Mouse (Mus musculus): ENCODE measurements at regions not wholly inside any gene's neighbourhood (a gene's known extent, or its start where the extent isn't known, plus 50 kb on each side); places are given as distances from the start of the nearest gene placed in this dataset.
"Not testable (repeated sequence)": the region's sequence is repeated elsewhere in the genome, so short reads cannot be mapped to it uniquely, and the experiment has no call there.

DNA sequence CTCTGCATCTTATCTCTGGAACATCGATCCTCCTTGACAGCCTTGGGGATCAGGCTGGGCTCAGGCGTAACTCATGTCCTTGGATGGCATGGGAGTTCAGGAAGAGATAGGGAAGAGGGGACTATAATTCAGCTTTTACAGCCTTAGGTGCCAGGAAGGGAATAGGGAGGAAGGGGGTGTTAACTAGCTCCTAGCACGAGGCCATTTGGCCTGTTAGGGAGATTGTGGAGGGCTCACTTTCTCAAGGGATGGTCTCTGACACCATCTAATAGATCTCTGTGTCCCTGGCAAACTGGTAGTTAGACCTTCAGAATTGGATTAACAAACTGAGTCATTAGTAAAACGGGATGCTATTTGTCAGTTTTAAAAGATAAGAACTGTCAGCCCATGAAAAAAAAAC, 292.1 kb upstream of the Pkdcc start:
- DNase-seq, result not testable (repeated sequence)

GRCm38 (mm10) chr17:82925751-82926150, 289.3 kb upstream of the Pkdcc start:
- DNase-seq, result no peak

DNA sequence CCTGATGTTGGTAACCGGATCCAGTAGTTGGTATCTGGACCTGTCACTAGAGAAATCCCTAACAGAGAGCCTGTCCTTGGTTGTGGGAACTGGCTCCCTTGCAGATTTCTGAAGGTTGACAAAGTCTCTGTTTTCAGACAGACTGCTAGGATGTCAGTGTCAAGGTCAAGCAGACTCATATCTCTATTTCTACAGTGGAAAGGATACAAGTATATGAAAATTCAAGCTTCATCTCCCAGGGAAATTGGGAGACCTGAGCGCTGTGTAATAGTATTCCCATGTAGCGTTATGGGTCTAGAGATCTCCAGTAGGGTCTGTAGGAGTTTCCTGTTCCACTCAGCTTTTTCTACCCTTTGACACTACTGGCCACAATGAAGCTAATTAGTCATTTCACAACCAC, 287.4 kb upstream of the Pkdcc start:
- DNase-seq, result no peak

- no peak for DNase-seq
These were observed 285.6 kb upstream of the Pkdcc start for GRCm38 (mm10) chr17:82929511-82929910.

DNA sequence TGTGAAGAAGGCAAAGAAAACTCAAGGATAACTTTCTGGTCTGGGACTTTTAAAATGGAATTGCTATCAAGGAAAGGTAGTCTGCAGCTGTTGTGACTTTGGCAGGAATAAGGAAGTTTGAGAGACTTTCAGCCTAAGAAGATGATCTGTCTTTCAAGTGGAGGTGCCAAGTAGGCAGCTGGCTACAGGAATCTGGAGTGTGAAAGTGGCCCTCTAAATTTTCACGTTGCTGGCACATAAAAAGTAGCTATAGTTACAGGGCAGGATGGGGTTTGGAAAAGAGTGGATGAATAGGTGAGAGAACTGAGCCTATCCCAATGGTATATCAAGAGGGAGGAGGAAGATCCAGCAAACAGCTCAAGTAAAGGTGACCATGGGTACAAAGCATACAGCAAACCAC, 284.4 kb upstream of the Pkdcc start:
- DNase-seq, result no peak

DNA sequence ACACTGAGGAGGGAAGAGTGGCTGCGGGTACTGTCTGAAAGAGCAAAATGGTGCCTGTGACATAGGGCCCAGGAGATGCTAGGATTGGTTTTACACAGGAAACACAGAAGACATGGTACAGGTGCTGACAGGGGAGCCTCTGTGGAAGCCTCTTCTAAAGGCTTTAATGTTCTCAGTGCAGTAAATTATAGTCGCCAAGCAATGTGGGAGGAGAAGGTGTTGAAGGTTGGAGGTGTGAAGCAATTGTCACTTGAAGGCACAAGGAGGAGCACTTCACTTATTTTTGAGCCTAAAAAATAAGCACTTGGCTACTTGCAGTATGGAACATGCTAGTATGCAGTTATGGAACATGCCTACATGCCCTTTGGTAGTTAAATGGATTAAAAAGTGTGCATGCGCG, 283.6 kb upstream of the Pkdcc start:
- DNase-seq, result no peak

GRCm38 (mm10) chr17:82936836-82937235, 278.3 kb upstream of the Pkdcc start:
- no peak for DNase-seq

DNA sequence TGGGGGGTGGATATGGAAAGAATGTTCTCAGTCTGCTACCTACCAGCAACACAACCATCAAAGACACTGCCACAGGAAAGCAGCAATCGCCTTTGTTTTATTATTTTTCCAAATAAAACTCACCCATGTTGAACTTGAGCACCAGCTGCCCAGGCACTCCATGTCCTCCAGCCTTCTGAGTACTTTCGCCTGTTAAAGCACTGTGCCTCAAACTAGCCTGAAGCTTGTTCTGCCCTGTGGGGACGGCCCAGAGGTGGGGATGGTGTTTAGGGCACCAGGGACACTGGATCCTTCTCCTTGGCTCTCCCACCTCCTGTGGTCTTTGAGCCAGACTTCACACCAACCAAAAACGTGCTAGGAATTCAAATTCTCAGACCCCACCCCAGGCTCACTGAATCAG, 269.0 kb upstream of the Pkdcc start:
- no peak for DNase-seq

- DNase-seq, result no peak
These were observed 265.3 kb upstream of the Pkdcc start for GRCm38 (mm10) chr17:82949794-82950193.

GRCm38 (mm10) chr17:82950268-82950667, 264.8 kb upstream of the Pkdcc start:
- no peak for DNase-seq

- peak; percentile 23 for DNase-seq
These were observed 257.7 kb upstream of the Pkdcc start for GRCm38 (mm10) chr17:82957409-82957808.

- no peak for DNase-seq
These were observed 251.7 kb upstream of the Pkdcc start for GRCm38 (mm10) chr17:82963374-82963773.

- DNase-seq, result no peak
These were observed 215.4 kb upstream of the Pkdcc start for GRCm38 (mm10) chr17:82999710-83000109.

DNA sequence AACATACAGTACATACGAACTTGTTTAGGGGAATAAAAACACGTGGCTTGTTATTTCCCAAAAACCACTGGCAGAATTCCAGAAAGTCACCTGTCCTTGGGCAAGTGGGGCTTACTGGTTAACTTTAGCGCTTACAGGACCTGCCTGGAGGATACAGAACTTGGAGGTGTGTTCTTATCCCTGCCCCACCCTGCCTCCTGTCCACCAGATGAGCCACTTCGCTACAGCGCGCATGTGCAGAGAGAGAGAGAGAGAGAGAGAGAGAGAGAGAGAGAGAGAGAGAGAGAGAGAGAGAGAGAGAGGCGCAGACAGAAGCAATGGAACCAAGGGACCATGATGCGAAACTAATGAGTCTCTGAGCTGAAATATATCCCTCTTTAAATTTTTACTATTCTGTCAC, 214.7 kb upstream of the Pkdcc start:
- no peak for DNase-seq

DNA sequence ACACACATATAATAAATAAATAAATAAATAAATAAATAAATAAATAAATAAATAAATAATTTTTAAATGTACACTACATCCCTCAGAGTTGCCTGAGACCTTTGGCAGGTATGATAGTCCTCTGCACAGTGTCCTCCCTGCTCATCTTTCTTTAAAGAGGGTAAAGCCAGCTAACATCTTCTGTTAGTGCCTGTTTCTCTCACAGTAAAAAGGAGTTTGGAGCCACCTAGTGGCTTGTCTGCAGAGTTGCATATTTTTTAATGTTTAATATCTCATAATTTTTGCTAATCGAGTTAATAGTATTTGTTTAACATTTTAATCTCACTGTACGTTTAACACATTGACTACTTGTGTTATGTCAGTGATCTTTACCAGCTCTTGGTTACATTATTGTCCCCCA, 213.5 kb upstream of the Pkdcc start:
- DNase-seq, result no peak

- peak; percentile 18 for DNase-seq
These were observed 204.2 kb upstream of the Pkdcc start for GRCm38 (mm10) chr17:83010845-83011244.

DNA sequence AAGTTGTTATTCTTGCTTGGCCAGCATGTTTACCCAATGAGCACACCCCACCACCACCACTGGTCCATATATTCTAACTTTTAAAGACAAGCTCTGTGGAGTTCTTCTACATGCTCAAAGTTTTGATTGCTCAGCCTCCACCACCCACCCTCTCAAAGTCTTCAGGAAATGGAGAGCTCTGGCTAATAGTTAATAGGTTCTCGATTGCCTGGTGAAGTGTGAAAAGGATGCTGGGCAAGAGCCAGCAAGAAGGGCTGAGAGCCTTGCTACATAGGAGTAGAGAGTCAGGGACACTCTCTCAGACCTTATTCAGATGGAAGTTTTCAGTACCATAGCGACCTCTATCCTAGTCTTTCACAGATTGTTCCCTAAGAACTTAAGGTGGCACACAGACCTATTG, 199.4 kb upstream of the Pkdcc start:
- DNase-seq, result peak; percentile 39

DNA sequence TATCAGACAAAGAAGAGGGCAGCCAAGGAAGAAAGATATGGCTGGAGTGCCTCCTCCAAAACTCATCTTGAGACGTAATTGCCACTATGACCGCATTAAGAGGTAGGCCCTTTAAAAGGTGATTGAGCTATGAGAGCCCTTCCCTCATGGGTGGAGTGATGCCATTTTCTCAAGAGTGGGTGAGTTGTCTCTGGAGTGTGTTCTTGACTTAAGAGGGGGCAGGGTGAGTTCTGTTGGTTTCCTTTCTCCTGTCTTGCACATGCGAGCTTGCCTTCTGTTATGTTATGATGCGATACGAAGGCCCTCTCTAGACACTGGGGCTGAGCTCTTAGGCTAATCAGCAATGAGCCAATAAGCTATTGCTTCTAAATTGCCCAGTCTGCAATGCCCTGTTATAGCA, 198.2 kb upstream of the Pkdcc start:
- peak; percentile 53 for DNase-seq

- DNase-seq, result no peak
These were observed 195.8 kb upstream of the Pkdcc start for GRCm38 (mm10) chr17:83019267-83019666.

DNA sequence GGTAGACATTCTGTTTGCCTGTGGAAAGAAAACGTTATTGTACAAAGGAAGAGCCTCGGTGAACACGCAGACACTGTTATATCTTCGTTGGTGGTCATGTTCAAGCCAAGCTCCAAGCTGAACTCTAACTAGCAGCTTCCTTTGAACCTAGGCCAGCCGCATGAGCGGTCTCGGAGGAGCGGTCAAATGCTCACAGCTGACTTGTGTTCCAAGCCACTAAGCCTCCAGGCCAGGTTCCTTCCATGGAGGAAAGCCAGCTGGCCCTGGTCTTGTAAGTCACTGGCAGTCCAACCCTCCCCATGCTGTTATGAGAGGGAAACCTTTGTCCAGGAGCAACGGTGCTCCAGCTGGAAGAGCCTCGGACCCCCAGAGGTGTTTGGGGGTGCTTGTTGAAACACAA, 194.5 kb upstream of the Pkdcc start:
- peak; percentile 74 for DNase-seq

DNA sequence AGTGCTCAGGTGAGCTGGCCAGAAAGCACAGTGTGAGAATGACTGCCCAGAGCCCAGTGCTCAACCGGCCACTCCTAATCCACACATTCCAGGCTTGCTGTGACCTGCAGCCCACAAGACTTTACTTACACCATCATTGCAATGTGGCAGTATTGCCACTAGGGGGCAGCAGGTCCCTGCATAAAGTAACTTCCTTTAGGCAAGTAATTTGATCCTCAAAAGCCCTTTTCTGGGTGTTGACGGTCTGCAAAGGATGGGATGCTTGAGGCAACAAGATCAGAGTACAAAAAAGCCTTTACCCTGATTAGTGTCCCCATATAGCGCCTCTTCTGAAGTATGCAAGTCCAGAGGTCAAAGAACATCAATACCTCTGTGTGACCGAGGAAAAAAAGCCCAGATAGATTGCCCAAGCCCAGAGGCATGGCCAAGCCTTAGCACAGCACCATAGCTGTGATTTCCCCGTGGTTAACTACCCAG, 189.7 kb upstream of the Pkdcc start:
- peak; percentile 88 for DNase-seq

- DNase-seq, result peak; percentile 42
These were observed 180.0 kb upstream of the Pkdcc start for GRCm38 (mm10) chr17:83034914-83035573.

DNA sequence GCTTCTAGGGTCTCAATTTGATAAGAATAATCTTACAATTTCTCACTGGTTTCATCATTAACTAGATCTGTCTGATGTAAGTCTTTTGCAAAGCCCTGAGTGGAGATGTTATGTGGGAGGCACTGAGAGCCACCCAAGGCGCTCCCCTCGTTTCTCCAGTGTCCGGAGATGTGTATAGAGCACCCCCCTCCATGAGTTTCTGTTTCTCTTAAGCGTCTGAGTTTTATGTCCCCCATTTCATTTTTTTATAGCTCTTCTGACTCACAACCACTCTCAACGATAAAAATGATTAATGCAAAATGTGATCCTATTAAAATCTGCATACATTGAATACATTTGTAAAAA, 179.5 kb upstream of the Pkdcc start:
- DNase-seq, result no peak

GRCm38 (mm10) chr17:83039563-83039962, 175.5 kb upstream of the Pkdcc start:
- no peak for DNase-seq

DNA sequence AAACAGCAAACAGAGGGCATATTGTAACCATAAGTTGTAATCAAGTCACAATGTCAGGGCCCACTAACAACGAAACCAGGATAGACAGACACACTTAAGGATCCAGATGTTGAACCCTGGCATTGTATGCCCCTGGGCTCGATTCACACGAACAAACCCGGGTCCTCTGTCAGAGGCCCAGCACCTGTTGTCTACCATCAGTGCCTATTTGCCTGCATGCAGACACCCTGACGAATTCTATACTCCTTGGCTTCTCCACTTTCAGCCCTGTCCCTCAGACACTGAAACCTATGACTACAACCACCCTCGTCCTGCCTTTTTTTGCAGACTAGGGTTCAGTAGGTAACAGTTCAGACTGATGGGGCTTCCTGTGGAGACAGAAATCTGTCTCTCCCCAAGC, 170.6 kb upstream of the Pkdcc start:
- no peak for DNase-seq

All from lung, postnatal 36 days (tissue).